Mouse (Mus musculus) layer of hippocampus, adult 9-10 months (tissue): ENCODE measurements around the gene Dppa5a.
"Not testable (repeated sequence)": the region's sequence is repeated elsewhere in the genome, so short reads cannot be mapped to it uniquely, and the experiment has no call there.

ENCODE experiments used
- DNase-seq: peaks from one replicate; pipeline ENCODE4 v3.0.0; 2022; ENCODE audit warnings: low spot score

Gene Dppa5a

DNA sequence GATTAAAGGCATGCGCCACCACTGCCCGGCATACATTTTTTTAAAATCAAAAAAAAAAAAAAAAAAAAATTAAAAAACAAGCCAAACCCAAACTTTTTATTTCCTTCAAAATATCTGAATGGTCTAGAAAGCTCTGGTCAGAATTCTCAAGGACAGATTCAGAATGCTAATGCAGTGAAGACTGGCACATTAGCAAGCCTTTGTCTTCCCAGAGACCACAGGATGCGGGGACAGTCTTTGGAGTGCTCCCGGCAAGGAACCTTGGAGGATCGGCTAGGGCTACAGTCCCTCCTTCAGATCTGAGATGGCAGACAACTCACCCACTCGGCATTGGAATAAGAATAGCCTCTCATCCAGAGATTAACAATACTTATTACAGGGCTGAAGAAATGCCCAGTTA, 3.3 kb downstream of the Dppa5a start:
- DNase-seq = no peak

DNA sequence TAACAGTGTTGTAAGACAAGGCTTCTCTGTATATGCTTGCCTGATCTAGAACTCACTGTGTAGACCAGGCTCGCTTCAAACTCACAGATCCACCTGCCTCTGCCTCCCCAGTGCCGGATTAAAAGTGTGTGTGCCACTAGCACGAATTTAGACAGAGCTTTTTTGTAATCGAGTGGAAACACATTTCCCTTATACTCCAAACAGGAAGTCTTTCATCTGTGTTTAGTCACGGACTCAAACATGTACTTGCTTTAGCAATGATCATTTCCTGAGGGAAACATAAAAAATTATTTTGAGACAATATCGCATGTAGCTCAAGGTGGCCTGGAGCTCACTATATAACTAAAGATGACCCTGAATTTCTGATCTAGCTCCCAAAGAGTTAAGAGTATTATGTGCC, 4.6 kb downstream of the Dppa5a start:
- no peak for DNase-seq

DNA sequence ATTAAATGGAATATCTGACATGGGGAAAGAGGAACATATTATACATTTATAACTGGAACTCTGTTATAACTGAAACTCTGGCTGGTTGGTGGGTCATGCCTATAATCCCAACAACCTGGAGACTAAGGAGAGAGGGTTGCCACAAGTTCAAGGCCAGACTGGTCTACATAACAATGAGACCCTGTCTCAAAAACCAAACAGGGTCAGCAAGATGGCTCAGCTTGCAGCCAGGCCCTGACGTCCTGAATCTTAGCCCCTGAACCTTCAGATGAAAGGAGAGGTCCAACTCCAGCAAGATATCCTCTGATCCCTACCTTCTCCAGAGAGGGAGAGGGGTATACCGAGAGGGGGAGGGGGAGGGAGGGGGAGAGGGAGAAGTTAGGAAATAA, 7.5 kb downstream of the Dppa5a start:
- DNase-seq = no peak

DNA sequence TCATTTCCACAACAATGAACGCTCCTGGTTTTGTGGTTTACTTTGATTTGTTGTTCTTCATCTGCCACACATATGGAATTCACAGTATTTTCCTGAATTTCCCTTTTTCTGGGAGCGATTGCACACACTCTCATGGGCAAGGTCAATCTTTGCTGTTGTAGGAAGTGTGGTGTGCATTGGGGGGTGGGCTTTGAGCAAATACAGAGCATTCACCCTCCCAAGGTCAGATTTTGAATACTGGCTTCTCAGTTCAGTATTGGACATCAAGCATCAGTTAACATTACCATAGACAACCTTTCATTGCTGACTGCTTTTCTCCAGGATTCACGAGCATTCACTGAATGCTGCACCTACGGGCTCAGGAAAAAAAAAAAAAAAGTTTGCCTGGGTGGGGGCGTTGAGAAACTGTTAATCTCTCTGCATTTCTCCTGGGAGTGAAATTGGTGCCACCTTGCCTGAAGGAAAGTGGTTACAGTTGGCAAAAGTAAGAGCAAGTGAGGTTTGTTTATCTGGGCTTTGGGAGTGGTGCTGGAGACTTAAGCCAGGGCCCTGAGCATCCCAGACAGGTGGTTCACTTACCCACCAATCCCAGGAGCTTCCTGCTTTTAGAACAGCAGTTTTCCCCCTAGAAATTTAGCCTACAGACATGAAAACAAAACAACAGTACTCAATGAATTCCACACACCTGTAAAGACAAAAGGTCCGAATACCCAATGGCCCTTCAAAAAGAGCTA, 8.1 kb downstream of the Dppa5a start:
- no peak for DNase-seq

DNA sequence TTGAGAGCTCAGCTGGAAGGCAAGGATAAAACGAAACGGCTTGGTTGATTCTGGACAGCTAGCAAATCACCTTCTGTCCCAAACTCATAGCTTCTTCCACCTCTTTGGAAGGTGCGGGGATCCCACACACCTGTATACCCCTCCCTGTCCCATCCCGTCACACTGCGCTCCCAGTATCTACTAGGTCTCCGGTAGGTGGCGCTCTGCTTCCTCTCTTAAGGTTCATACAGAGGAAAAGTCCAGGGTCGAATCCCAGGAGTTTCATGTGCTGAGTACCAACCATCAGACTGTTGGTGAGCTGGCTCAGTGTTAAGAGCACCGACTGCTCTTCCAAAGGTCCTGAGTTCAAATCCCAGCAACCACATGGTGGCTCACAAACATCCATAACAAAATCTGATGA, 9.9 kb downstream of the Dppa5a start:
- no peak for DNase-seq

DNA sequence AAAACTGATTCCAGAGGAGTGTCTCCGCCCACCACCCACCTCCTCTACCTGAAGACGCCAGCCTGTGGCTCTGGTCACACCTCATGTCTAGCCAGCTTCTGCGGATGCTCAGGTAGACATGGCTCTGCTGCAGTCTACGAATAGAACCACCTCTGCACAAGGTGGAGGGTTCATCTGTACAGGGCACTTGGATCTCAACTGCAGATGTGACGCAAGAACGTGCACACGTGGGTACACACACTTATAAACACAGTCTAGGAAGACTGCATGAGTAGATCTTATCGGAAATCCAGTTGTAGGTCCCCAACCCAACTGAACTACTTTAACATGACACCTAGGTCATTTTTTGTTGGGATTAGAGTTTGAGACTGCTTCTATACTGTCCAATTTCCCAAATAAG, 12.4 kb downstream of the Dppa5a start, which contains the start of gene Gsta2:
Gsta2 (minus strand) TSS at position 178 of the 400 bp plus-strand sequence.
- no peak for DNase-seq

DNA sequence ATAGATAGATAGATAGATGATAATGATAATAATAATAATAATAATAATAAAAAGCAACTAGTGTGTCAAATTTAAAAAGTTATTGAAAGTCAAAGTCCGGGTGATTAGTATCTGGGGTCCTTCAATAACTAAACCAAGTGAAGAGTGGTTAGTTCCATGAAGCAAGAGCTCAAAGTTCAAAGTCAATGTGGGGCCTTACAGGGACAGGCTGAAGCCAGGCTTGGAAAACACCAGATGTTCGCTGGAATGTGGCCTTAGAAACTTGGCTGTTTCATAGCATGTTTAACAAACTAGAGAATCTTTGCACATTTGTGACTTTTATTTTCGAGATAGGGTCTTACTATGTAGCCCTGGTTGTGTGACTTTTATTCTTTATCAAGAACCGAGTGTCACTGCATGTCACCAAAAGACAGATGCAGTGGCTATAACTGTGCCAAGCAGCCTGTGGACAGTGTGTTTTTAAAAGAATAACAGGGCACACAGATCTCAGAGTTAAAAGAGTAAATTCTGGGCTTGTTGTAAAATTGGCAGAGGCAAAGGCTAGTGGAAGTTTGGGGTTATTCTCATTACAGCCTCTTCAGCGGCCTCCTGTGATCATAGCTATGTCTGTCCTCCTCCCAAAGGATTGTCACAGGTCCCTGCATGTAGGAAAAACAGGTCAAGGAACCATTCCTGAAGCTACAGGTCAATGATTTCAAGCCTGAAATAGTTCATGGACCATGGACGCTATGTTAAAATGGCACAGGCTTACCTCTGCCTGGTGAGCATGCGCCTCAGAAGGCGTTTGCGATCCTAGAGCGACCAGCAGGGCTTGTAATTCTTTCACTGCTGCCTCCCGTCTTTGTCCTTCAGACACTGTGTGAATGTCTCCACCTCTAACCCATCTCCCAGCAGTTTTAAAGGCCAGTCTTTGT, 13.1 kb downstream of the Dppa5a start:
- DNase-seq = no peak

DNA sequence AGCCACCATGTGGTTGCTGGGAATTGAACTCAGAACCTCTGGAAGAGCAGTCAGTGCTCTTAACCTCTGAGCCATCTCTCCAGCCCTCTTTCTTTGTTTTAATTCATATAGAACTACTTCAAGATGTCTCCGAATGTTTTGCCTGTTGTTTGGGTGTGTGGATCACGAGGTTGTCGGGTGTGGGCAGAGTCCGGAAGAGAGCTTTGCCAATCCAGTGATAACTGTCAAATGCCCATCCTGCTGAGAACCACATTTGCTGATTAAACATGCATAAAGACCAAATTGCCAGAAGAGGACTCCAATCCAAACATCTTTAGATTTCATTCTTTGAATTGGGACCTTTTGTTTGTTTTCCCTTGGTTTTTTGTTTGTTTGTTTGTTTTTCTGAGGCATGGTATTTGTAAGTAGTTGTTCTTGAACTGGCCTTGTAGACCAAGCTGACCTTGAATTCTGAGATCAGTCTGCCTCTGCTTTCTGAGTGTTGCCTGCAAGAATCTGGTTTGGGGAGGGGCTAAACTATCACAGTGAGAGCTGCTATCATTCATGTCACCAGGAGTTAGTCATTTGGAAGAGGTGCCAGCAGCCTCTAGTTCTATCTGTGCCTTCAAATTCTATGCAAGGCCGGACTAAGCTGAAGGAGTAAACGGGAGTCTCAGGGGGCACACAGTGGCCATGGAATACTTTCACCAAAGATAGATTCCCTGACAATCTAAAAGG, 16.3 kb downstream of the Dppa5a start:
- DNase-seq = no peak

DNA sequence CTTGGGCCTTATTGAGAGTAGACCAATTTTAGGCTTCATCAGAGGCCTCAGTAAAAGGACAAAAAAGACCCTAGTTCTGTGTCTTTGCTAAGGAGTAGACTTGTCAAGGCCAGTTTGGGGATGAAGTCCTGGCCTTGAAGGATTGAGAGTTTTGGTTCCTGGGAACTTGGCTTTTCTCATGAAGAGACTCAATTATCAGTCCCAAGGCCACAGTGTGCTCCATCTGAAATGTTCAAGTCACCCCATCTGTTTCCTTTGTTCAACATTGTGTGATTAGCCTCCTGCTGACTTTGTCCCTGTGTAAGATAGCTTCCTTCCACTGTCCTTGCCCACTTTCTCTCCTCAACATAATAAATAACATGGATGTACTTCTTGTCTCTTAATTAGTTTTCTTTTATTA, 18.0 kb downstream of the Dppa5a start:
- DNase-seq = not testable (repeated sequence)

DNA sequence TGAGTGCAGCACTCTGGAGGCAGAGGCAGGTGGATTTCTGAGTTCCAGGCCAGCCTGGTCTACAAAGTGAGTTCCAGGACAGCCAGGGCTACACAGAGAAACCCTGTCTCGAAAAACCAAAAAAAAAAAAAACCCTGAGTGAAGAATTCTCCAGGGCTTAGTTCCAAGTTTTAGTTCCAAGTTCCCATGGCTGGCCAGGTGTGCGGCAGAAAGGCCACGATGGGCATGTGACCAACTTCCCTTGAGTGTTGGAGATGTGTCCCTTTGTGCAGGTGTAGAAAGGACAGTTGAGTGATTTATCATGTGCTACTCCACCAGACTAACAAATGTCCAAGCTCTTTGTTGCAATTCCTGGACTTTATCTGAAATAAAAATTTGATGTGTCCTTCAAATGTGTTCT, 18.8 kb downstream of the Dppa5a start:
- not testable (repeated sequence) for DNase-seq

DNA sequence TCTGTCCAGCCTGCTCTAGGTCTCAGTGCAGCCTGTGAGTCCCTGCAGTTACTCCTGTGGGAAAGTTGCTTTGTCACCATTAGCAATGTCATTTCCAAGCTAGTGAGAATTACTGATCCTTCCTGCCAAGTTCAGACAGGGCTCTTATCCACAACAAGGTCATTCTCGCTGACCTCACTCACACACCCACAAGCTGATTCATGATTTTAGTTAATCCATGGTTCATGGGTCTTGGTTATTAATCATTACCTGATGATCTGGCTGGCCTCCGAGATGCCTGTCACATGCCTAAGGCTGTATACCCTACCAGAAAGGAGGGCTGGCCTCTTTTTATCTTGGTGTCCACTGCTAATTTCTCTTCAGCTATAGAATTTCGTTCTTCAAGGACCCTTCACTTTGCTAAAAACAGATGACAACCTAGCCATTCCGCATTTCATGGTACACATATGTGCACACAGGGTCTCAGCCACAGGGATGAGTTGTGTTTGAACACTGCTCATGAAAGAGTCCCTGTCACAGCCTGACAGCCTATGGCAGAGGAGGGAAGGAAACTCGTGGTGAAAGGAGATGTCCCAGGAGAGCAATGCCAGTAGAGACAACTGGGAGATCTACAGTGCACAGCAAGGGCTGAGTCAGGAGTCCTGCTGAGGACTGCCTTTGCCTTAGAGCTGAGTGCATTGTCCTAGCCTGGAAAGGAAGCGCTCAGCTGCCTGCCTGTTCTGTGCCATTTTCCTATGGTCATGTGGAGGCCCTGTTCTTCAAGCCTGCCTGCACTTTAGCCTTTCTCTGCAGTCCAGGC, 19.6 kb downstream of the Dppa5a start:
- not testable (repeated sequence) for DNase-seq

DNA sequence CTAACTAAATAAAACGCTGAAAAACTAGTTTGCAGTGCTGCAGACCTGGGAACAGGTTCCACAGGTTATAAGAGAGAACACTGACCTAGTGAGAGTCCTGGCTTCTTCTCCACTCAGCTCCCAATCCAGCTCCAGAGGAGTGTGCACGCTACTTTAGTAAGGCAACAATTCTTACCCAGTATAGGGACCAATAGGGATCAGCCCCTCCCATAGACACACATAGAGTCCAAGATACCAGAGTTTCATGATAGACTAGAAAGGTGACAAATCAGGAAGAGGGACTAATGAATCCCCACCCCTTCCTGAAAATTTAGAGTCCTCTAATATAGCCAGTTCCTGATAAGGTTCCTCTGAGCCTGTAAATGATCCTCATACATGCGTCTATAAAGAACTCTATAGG, 21.0 kb downstream of the Dppa5a start:
- no peak for DNase-seq

DNA sequence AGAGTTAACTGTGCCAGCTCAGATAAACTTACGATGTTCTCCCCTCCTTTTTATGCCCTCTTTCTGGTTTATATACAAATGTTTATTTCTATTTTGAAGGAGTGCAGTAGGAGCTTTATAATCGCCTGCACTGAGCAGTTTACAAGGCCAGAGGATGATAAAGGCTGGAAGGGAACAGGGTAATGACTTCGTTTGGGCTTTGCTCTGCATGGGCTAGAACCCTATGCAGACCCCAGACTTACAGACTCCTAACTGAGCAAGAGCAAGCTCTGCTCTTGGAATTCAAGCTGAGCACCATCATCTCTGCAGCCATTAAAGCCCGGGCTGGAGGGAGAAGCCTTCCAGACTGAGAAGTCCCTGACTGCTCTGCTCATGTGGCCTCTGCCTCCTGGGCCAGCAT, 22.7 kb downstream of the Dppa5a start:
- not testable (repeated sequence) for DNase-seq

DNA sequence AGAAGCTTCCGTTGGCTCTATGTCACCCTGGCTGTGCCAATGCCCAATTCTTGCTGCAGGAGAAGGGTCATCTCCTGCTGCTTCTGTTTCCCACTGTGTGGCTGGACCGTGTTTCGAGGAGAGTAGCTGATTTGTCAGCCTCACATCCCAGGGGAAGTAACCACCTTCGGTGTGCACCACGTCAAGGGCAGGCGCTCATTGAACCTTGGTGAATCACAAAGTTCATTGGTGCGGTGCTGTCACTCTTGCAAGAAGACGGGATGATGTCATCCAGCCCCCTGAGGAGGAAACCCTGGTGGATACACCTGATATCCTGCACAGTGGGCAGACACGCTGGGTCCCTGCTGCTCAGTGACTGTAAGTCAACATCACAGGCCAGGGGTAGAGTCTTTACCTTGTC, 24.9 kb downstream of the Dppa5a start:
- DNase-seq = not testable (repeated sequence)

DNA sequence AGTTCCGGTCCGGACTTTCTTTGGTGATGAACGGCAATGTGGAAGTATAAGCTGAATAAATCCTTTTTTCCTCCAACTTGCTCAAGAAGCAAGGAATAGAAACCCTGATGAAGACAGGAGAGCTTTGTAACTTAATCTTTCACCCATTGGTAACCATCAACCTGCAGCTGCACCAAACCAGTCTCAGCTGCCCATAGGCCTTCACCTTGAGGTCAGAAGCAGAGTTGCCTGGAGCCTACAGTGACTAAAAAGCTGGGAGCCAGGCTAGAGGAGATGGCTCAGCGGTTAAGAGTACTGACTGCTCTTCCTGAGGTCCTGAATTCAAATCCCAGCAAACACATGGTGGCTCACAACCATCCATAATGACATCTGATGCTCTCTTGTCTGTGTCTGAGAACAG, 25.5 kb downstream of the Dppa5a start:
- DNase-seq = not testable (repeated sequence)

DNA sequence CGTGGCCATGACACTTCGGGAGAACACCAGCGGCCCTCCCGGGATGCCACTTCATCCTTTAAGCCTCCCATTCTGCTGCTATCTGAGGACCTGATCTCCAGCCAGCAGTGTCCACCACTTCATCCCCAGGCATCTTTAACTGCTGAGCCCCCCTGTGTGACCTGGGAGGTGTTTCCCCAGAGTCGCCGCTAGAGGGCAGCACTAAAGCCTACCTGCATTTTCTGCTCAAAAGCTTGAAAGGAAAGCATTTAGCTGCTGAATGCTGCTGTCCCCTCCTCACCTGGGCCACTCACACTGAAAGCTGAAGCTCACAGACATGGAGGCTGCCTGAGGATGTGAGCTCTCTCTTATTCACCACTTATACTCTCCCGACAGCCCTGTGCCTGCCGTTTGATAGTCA, 27.7 kb downstream of the Dppa5a start:
- not testable (repeated sequence) for DNase-seq

DNA sequence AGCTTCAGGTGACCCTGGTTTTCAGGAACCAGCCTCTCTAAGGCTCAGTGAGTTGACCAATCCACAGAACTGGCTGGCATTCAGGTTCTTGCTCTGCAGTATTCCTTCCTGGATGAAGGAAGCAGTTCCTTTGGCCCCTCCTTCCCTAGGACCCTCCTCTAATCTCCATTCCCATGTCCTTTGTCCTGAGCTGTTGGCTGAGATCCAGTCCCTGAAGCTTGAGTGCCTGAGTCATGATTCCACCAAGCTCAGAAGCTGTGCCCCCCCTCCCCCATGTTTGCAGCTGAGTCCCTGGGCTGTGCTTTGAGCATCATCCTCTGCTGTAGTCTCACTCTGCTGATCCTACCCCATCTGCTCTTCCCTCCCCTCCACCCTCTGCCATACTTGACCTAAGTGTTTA, 30.9 kb downstream of the Dppa5a start:
- not testable (repeated sequence) for DNase-seq

DNA sequence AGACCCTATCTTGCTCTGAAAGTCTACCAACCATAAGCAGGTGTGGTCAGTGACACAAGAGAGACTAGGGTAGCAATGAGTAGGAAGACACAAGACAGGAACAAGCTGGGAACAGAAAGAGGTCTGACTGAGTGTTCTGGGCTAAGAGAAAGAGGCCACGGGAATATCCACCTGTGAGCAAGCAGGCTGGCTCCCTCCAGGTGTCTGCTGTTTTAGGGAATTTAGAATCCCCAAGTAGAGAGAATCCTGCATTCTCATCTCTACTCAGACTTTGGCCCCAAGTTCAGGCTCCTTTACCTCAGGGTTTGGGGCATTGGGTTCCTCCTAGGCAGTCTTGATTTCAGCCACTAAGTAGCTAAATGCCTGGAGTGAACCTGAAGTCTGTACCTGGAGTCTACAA, 40.7 kb downstream of the Dppa5a start, which contains the start of gene Omt2b:
Omt2b (plus strand) TSS at position 301 of the 400 bp plus-strand sequence.
- not testable (repeated sequence) for DNase-seq

DNA sequence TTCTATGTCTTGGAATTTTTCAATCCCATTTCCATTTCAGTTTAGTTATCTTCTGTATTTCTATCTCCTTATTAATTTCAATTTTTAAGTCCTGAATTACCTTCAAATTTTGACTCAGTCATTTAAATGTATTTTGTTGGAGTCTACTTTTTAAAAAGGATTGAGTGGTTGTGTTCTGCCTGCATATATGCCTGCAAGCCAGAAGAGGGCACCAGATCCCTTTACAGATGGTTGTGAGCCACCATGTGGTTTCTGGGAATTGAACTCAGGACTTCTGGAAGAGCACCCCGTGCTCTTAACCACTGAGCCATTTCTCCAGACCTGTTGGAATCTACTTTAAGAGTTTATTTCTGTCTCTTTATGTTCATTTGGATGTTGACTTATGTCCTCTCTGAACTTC, 48.5 kb downstream of the Dppa5a start:
- DNase-seq = no peak
